Mouse (Mus musculus) testis, postnatal 10 days (tissue): ENCODE measurements around the gene Crocc.
A peak's percentile ranks its signal among the peaks of the same experiment; 100 is the strongest.

ENCODE experiments used
- DNase-seq: peaks from one replicate; pipeline ENCODE4 v3.0.0; 2021; ENCODE audit warnings: low spot score

The Crocc gene

GRCm38 (mm10) chr4:141060426-141061301 is at the start of gene Crocc:
Crocc (minus strand) TSS chr4:141060550.
- DNase-seq = peak; percentile 100

- no peak for DNase-seq
Measured at GRCm38 (mm10) chr4:141108196-141108732, 47.9 kb upstream of the Crocc start.

GRCm38 (mm10) chr4:141106526-141107183 is 46.3 kb upstream of the Crocc start:
- DNase-seq = no peak

GRCm38 (mm10) chr4:141101855-141102254 is 41.5 kb upstream of the Crocc start:
- DNase-seq = peak; percentile 76

- DNase-seq = no peak
Measured at GRCm38 (mm10) chr4:141101291-141101690, 40.9 kb upstream of the Crocc start.

GRCm38 (mm10) chr4:141099956-141100355 is 39.6 kb upstream of the Crocc start:
- DNase-seq = no peak

GRCm38 (mm10) chr4:141098935-141099334 is 38.6 kb upstream of the Crocc start:
- DNase-seq = no peak

GRCm38 (mm10) chr4:141096710-141097109 is 36.4 kb upstream of the Crocc start:
- DNase-seq = peak; percentile 64

- DNase-seq = no peak
Measured at GRCm38 (mm10) chr4:141095016-141095415, 34.7 kb upstream of the Crocc start.

- DNase-seq = no peak
Measured at GRCm38 (mm10) chr4:141088714-141089113, 28.4 kb upstream of the Crocc start.

GRCm38 (mm10) chr4:141088033-141088432 is 27.7 kb upstream of the Crocc start, which contains the start of gene Spata21:
Spata21 (plus strand) TSS chr4:141088333.
- no peak for DNase-seq

- no peak for DNase-seq
Measured at GRCm38 (mm10) chr4:141086862-141087261, 26.5 kb upstream of the Crocc start.

- no peak for DNase-seq
Measured at GRCm38 (mm10) chr4:141078510-141079137, 18.3 kb upstream of the Crocc start.

- peak; percentile 97 for DNase-seq
Measured at GRCm38 (mm10) chr4:141077681-141078509, 17.5 kb upstream of the Crocc start, which contains the start of gene Necap2. Necap2 (minus strand) TSS chr4:141078357.

GRCm38 (mm10) chr4:141076761-141077506 is 16.6 kb upstream of the Crocc start:
- DNase-seq = no peak

GRCm38 (mm10) chr4:141074109-141074508 is 13.8 kb upstream of the Crocc start:
- no peak for DNase-seq

- DNase-seq = peak; percentile 62
Measured at GRCm38 (mm10) chr4:141073661-141074060, 13.3 kb upstream of the Crocc start.

- no peak for DNase-seq
Measured at GRCm38 (mm10) chr4:141072502-141072901, 12.2 kb upstream of the Crocc start.

- peak; percentile 71 for DNase-seq
Measured at GRCm38 (mm10) chr4:141069731-141070130, 9.4 kb upstream of the Crocc start.

GRCm38 (mm10) chr4:141068655-141069054 is 8.3 kb upstream of the Crocc start:
- DNase-seq = no peak
